Mouse (Mus musculus): ENCODE measurements around the gene Cd36. TPM values are rescaled to one million over a fixed set of nuclear protein-coding genes. Genes with fewer than 3 reads are reported as not detected.

The Cd36 gene
- polyA plus RNA-seq, 1 experiment from 2014 or later = 11.2 TPM

GRCm38 (mm10) chr5:17833797-17834196, 54.8 kb downstream of the Cd36 start:
- no peaks in the 10 kb centered on the region for H3K9me3 ChIP-seq (replicated peaks)
- WGBS = 85% methylated on average over 1 of the region's 1 CpGs
- no peaks in the 10 kb centered on the region for H3K4me1 ChIP-seq
- no peak overlapping the region for H3K27ac ChIP-seq
- H3K4me3 ChIP-seq (replicated peaks) = no peak overlapping the region
- ATAC-seq (replicated peaks; ENCODE audit: low FRiP score) = no peak
- no peaks in the 10 kb centered on the region for H3K27me3 ChIP-seq
- no peaks in the 10 kb centered on the region for H3K36me3 ChIP-seq
- no peak overlapping the region for H3K9ac ChIP-seq
- H3K4me2 ChIP-seq = no peak overlapping the region

GRCm38 (mm10) chr5:17830536-17830935, 58.1 kb downstream of the Cd36 start:
- whole genome bisulfite sequencing = 61% methylated on average over 2 of the region's 2 CpGs
- no peaks in the 10 kb centered on the region for H3K36me3 ChIP-seq

GRCm38 (mm10) chr5:17828713-17829544, 59.7 kb downstream of the Cd36 start:
- Histone ChIP-seq H3K9ac (no peak overlapping the region), H3K9me3 (replicated peaks) (no peaks in the 10 kb centered on the region), H3K36me3 (no peaks in the 10 kb centered on the region), H3K4me2 (no peak overlapping the region), H3K4me1 (no peaks in the 10 kb centered on the region), H3K27me3 (no peaks in the 10 kb centered on the region), H3K27ac (no peak overlapping the region), H3K4me3 (replicated peaks) (no peak overlapping the region)
- ATAC-seq (replicated peaks; ENCODE audit: low FRiP score) = no peak
- WGBS = 81% methylated on average over 15 of the region's 15 CpGs

More at GRCm38 (mm10) chr5:17830536-17830935, 58.1 kb downstream of the Cd36 start:
- no peak overlapping the region for H3K9ac ChIP-seq
- no peak overlapping the region for H3K27ac ChIP-seq
- no peaks in the 10 kb centered on the region for H3K4me1 ChIP-seq
- no peaks in the 10 kb centered on the region for H3K9me3 ChIP-seq (replicated peaks)
- no peaks in the 10 kb centered on the region for H3K27me3 ChIP-seq
- H3K4me2 ChIP-seq = no peak overlapping the region
- ATAC-seq (replicated peaks; ENCODE audit: low FRiP score) = no peak
- no peak overlapping the region for H3K4me3 ChIP-seq (replicated peaks)

GRCm38 (mm10) chr5:17821395-17821794, 67.2 kb downstream of the Cd36 start:
- H3K27ac ChIP-seq = no peak overlapping the region
- H3K4me1 ChIP-seq = no peaks in the 10 kb centered on the region
- H3K4me2 ChIP-seq = no peak overlapping the region
- 32% methylated on average over 1 of the region's 1 CpGs for WGBS
- no peak for ATAC-seq (replicated peaks; ENCODE audit: low FRiP score)
- H3K4me3 ChIP-seq (replicated peaks) = no peak overlapping the region
- no peaks in the 10 kb centered on the region for H3K36me3 ChIP-seq
- no peak overlapping the region for H3K9ac ChIP-seq
- H3K9me3 ChIP-seq (replicated peaks) = no peaks in the 10 kb centered on the region
- H3K27me3 ChIP-seq = no peaks in the 10 kb centered on the region

- H3K36me3 ChIP-seq = no peaks in the 10 kb centered on the region
- no peaks in the 10 kb centered on the region for H3K9me3 ChIP-seq (replicated peaks)
- 97% methylated on average over 2 of the region's 2 CpGs for WGBS
- H3K4me1 ChIP-seq = no peaks in the 10 kb centered on the region
- H3K27ac ChIP-seq = no peak overlapping the region
- H3K4me3 ChIP-seq (replicated peaks) = no peak overlapping the region
- ATAC-seq (replicated peaks; ENCODE audit: low FRiP score) = no peak
- no peak overlapping the region for H3K9ac ChIP-seq
- H3K27me3 ChIP-seq = no peaks in the 10 kb centered on the region
- no peak overlapping the region for H3K4me2 ChIP-seq
Measured at GRCm38 (mm10) chr5:17820239-17820999, 68.2 kb downstream of the Cd36 start.

GRCm38 (mm10) chr5:17816170-17816569, 72.4 kb downstream of the Cd36 start:
- ATAC-seq (replicated peaks; ENCODE audit: low FRiP score) = no peak
- Histone ChIP-seq H3K9ac (no peak overlapping the region), H3K36me3 (no peaks in the 10 kb centered on the region), H3K27ac (no peak overlapping the region), H3K4me3 (replicated peaks) (no peak overlapping the region), H3K27me3 (no peaks in the 10 kb centered on the region), H3K4me1 (no peaks in the 10 kb centered on the region), H3K9me3 (replicated peaks) (no peaks in the 10 kb centered on the region), H3K4me2 (no peak overlapping the region)
- 6% methylated on average over 2 of the region's 2 CpGs for WGBS

GRCm38 (mm10) chr5:17810336-17810735, 78.3 kb downstream of the Cd36 start:
- Histone ChIP-seq H3K4me2 (no peak overlapping the region), H3K4me1 (no peaks in the 10 kb centered on the region), H3K4me3 (replicated peaks) (no peak overlapping the region), H3K36me3 (no peaks in the 10 kb centered on the region), H3K9ac (no peak overlapping the region), H3K9me3 (replicated peaks) (no peaks in the 10 kb centered on the region), H3K27ac (no peak overlapping the region), H3K27me3 (no peaks in the 10 kb centered on the region)
- 80% methylated on average over 1 of the region's 1 CpGs for WGBS
- ATAC-seq (replicated peaks; ENCODE audit: low FRiP score) = no peak

- H3K27me3 ChIP-seq = no peaks in the 10 kb centered on the region
- no peak overlapping the region for H3K27ac ChIP-seq
- no peaks in the 10 kb centered on the region for H3K4me1 ChIP-seq
- no peak overlapping the region for H3K4me2 ChIP-seq
- no peaks in the 10 kb centered on the region for H3K36me3 ChIP-seq
- no peak overlapping the region for H3K4me3 ChIP-seq (replicated peaks)
- H3K9me3 ChIP-seq (replicated peaks) = no peaks in the 10 kb centered on the region
- 91% methylated on average over 3 of the region's 3 CpGs for WGBS
- no peak for ATAC-seq (replicated peaks; ENCODE audit: low FRiP score)
- H3K9ac ChIP-seq = no peak overlapping the region
Measured at GRCm38 (mm10) chr5:17806774-17807377, 81.7 kb downstream of the Cd36 start.

GRCm38 (mm10) chr5:17776571-17776970, 112.0 kb downstream of the Cd36 start:
- 93% methylated on average over 6 of the region's 6 CpGs for WGBS
- no peak for ATAC-seq (replicated peaks; ENCODE audit: low FRiP score)
- Histone ChIP-seq H3K9ac (no peak overlapping the region), H3K4me1 (no peaks in the 10 kb centered on the region), H3K9me3 (replicated peaks) (no peaks in the 10 kb centered on the region), H3K4me3 (replicated peaks) (no peak overlapping the region), H3K4me2 (no peak overlapping the region), H3K27me3 (no peaks in the 10 kb centered on the region), H3K36me3 (no peaks in the 10 kb centered on the region), H3K27ac (no peak overlapping the region)

- no peaks in the 10 kb centered on the region for H3K36me3 ChIP-seq
- WGBS = 89% methylated on average over 2 of the region's 2 CpGs
- H3K4me1 ChIP-seq = no peaks in the 10 kb centered on the region
- no peaks in the 10 kb centered on the region for H3K27me3 ChIP-seq
- no peak overlapping the region for H3K4me3 ChIP-seq (replicated peaks)
- no peak overlapping the region for H3K9ac ChIP-seq
- no peak overlapping the region for H3K4me2 ChIP-seq
- H3K9me3 ChIP-seq (replicated peaks) = no peaks in the 10 kb centered on the region
- ATAC-seq (replicated peaks; ENCODE audit: low FRiP score) = no peak
- H3K27ac ChIP-seq = no peak overlapping the region
Measured at GRCm38 (mm10) chr5:17770328-17770727, 118.3 kb downstream of the Cd36 start.

- no peak overlapping the region for H3K4me2 ChIP-seq
- ATAC-seq (replicated peaks; ENCODE audit: low FRiP score) = no peak
- no peaks in the 10 kb centered on the region for H3K9me3 ChIP-seq (replicated peaks)
- no peak overlapping the region for H3K27ac ChIP-seq
- no peaks in the 10 kb centered on the region for H3K27me3 ChIP-seq
- H3K9ac ChIP-seq = no peak overlapping the region
- H3K4me3 ChIP-seq (replicated peaks) = no peak overlapping the region
- no peaks in the 10 kb centered on the region for H3K36me3 ChIP-seq
- H3K4me1 ChIP-seq = no peaks in the 10 kb centered on the region
- 63% methylated on average over 4 of the region's 4 CpGs for WGBS
Measured at GRCm38 (mm10) chr5:17766006-17766677, 122.5 kb downstream of the Cd36 start.
